Mouse (Mus musculus): ENCODE data around the gene Sept9. TPM values are rescaled to one million over a fixed set of nuclear protein-coding genes. Genes with fewer than 3 reads are reported as not detected.

Gene Sept9
- polyA plus RNA-seq, 1 experiment, result 41.4 TPM

DNA sequence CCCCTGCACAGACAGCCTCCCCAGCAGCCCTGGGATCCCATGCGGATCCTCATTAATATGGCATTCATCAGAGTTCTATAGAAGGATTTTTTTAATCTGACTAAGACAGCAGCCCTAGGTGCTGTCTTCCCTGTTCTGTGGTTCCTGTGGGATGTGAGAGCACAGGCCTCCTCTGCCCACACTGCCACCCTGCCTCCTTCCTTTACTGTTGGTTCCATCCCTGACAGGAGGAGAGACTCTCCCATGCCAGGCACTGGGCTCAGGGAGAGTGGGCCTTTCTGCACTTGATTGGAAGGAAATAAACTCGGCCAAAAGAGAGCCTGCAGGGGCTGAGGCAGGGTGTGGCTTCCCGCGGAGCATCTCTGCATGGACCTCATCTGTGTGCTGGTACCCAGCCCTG, 174.4 kb downstream of the Sept9 start:
- no peaks in the 10 kb centered on the region for H3K4me1 ChIP-seq (ENCODE audit: control insufficient read depth, insufficient read depth, low read length)
- WGBS, result 50% methylated on average over 4 of the region's 4 CpGs
- no peak for TF ChIP-seq POLR2A (IDR thresholded peaks at IDR 0.05; ENCODE audit: borderline replicate concordance, extremely low read depth, low read depth, low read length)
- no peak for TF ChIP-seq CTCF (IDR thresholded peaks at IDR 0.05; ENCODE audit: insufficient read depth, low read length)
- no peak overlapping the region for H3K4me3 ChIP-seq (replicated peaks; ENCODE audit: extremely low read depth, low read depth, low read length)
- DNase-seq, result no peak

DNA sequence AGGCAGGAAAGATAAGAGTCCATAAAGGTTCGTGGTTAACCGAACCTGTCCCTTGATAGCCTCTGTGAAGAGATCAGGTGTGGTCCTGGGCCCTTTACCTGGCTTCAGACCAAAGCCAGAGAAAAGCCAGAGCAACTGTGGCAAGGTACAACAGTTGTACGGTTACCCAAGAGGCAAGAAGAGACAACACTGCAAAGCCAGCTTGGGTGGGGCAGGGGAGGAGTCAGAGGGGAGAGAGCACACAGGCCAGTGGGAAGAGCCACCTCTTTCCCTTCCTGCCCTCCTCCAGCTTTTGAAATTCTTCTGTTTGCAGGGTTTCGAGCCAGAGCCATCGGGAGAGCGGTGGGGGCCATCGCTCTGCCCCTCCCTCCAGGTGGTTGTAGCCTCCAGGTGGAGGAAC, 174.8 kb downstream of the Sept9 start:
- no peak overlapping the region for H3K4me3 ChIP-seq (replicated peaks; ENCODE audit: extremely low read depth, low read depth, low read length)
- H3K4me1 ChIP-seq (ENCODE audit: control insufficient read depth, insufficient read depth, low read length), result no peaks in the 10 kb centered on the region
- TF ChIP-seq POLR2A (IDR thresholded peaks at IDR 0.05; ENCODE audit: borderline replicate concordance, extremely low read depth, low read depth, low read length) (no peak), CTCF (IDR thresholded peaks at IDR 0.05; ENCODE audit: insufficient read depth, low read length) (no peak)
- no peak for DNase-seq
- 51% methylated on average over 7 of the region's 7 CpGs for WGBS

DNA sequence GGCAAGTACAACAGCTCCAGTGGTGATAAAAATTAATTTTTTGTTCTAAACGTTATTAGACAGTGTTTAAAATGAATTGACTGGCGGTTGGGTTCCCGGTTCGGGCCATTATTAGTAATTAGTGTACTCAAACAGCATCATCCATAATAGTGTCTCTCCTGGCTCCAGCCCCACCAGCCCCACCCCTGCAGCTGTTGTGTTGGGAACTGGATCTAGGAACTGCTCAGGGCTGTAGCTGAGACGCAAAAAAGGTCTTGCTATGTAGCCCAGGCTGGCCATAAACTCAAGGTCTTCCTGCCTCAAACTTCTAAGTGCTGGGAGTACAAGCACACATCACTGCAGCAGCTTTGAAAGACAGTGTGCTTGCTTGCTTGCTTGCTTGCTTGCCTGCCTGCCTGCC, 180.3 kb downstream of the Sept9 start:
- H3K4me1 ChIP-seq (ENCODE audit: control insufficient read depth, insufficient read depth, low read length), result no peaks in the 10 kb centered on the region
- no peak overlapping the region for H3K4me3 ChIP-seq (replicated peaks; ENCODE audit: extremely low read depth, low read depth, low read length)
- WGBS, result 61% methylated on average over 5 of the region's 5 CpGs
- no peak for DNase-seq
- TF ChIP-seq CTCF (IDR thresholded peaks at IDR 0.05; ENCODE audit: insufficient read depth, low read length), result no peak
- no peak for TF ChIP-seq POLR2A (IDR thresholded peaks at IDR 0.05; ENCODE audit: borderline replicate concordance, extremely low read depth, low read depth, low read length)

DNA sequence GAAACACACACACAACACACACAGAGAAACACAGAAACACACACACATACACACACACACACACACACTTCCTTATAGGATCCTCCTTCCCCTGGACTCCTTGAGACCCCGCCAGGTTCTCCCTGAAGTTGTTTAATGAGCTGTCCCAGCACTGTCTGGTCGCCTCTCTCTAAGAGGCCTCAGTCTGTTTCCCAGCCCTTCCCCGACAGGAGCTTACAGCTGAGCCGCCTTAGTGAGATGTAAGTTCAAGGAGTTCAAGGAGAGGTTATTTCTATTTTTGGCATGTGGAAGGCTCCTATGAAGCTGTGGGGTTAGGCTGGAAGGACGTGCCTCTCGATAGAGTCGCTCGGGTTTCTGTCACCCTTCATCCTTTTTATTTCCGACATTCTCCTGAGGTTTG, 184.8 kb downstream of the Sept9 start:
- Histone ChIP-seq H3K4me1 (ENCODE audit: control insufficient read depth, insufficient read depth, low read length) (no peaks in the 10 kb centered on the region), H3K4me3 (replicated peaks; ENCODE audit: extremely low read depth, low read depth, low read length) (no peak overlapping the region)
- no peak for TF ChIP-seq CTCF (IDR thresholded peaks at IDR 0.05; ENCODE audit: insufficient read depth, low read length)
- no peak for TF ChIP-seq POLR2A (IDR thresholded peaks at IDR 0.05; ENCODE audit: borderline replicate concordance, extremely low read depth, low read depth, low read length)
- WGBS, result 15% methylated on average over 9 of the region's 9 CpGs
- no peak for DNase-seq

DNA sequence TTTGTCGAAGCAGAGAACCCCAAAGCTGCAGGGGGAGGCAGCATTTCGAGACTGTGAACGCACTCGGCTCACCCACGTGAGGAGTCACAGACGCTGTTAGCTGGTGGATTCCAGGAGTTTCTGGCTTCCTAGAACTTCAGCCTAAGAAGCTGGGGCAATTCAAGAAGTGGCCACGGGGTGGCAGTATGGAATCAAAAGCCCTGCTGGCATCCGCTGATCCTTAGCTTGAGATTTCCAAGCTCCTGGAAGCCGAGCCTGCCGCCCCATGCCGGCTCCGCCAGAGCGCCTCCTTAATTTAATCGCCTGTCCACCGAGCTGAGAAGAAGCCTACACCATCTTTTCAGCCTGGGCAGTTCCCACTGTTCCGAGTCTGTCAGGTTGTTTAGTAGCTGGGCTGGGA, 185.4 kb downstream of the Sept9 start:
- 2% methylated on average over 16 of the region's 16 CpGs for WGBS
- peak; percentile 89 for DNase-seq
- Histone ChIP-seq H3K4me1 (ENCODE audit: control insufficient read depth, insufficient read depth, low read length) (no peaks in the 10 kb centered on the region), H3K4me3 (replicated peaks; ENCODE audit: extremely low read depth, low read depth, low read length) (no peak overlapping the region)
- no peak for TF ChIP-seq POLR2A (IDR thresholded peaks at IDR 0.05; ENCODE audit: borderline replicate concordance, extremely low read depth, low read depth, low read length)
- TF ChIP-seq CTCF (IDR thresholded peaks at IDR 0.05; ENCODE audit: insufficient read depth, low read length), result peak; percentile 82

DNA sequence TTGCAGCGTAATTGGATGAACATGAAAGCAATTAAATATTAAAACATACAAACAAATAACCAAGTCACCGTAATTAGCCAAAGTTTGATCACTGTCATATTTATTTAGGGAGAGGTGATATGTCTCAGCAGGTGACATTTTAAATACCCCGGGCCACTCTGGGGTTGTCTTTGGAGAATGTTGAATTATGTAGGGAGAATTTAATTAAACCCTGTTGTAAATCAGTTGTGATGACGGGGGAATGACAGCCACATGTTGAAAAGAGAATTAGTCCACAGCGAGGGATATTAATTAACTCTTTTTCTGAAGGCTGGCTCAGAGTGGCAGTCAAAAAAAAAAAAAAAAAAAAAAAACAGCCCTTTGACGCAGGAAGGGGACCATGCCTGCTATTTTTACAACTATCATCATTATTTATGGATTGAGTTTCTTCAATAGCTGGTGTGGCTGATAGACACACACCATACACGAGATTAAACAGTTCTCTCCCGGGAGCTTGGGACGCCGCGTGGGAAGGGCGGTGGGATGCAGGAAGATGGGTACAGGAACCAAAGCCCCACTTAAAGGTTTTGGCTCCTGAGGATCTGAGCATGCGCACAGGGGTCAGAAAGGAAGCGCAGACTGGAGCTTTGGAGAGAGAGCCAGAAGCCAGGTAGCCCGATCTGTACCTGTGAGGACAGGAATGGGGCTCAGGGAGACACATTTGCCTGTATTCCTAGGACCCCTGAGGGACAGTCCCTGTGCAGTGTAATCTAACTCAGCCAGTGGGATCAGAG, 186.1 kb downstream of the Sept9 start:
- H3K4me3 ChIP-seq (replicated peaks; ENCODE audit: extremely low read depth, low read depth, low read length), result no peak overlapping the region
- DNase-seq, result no peak
- H3K4me1 ChIP-seq (ENCODE audit: control insufficient read depth, insufficient read depth, low read length), result no peaks in the 10 kb centered on the region
- TF ChIP-seq POLR2A (IDR thresholded peaks at IDR 0.05; ENCODE audit: borderline replicate concordance, extremely low read depth, low read depth, low read length) (no peak), CTCF (IDR thresholded peaks at IDR 0.05; ENCODE audit: insufficient read depth, low read length) (no peak)
- WGBS, result 50% methylated on average over 15 of the region's 15 CpGs

DNA sequence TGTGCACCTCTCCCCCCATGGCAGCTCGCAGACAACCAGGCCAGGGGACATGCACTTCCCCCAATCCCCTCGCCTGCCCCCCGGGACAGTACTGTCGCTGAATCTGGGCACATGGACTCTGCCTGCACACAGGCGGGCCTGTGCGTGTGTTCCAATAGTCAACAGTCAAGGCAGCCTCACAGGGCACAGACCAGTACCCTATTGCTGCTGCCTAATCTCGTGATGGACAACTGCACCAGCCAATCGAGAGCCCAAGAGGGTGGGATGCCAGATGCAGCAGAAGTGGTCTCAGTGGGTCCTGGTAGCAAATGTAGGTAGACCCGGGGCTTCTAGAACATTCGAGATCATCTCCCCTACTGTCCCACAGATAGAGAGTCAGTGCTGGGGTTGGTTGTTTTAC, 187.8 kb downstream of the Sept9 start:
- no peaks in the 10 kb centered on the region for H3K4me1 ChIP-seq (ENCODE audit: control insufficient read depth, insufficient read depth, low read length)
- WGBS, result 77% methylated on average over 10 of the region's 10 CpGs
- no peak for TF ChIP-seq POLR2A (IDR thresholded peaks at IDR 0.05; ENCODE audit: borderline replicate concordance, extremely low read depth, low read depth, low read length)
- TF ChIP-seq CTCF (IDR thresholded peaks at IDR 0.05; ENCODE audit: insufficient read depth, low read length), result no peak
- DNase-seq, result no peak
- H3K4me3 ChIP-seq (replicated peaks; ENCODE audit: extremely low read depth, low read depth, low read length), result no peak overlapping the region

DNA sequence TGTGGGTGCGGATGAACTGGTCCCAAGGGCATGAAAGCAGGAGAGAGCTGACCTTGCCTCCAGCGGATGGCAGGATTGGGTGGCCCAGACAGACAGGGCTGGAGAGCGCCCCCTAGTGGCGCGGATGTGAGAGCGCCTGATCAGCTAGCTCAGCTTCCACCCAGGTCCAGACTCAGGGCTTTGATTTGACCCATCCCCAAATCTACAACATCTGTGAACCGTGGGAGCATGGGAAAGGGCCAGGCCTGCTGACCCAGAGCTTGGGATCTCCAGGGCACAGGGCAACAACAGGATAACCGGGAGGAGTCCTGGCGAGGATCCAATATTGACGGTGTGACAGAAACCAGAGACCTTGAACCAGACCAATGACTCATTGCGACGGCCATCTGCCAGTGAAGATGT, 190.5 kb downstream of the Sept9 start:
- DNase-seq, result peak; percentile 39
- Histone ChIP-seq H3K4me3 (replicated peaks; ENCODE audit: extremely low read depth, low read depth, low read length) (no peak overlapping the region), H3K4me1 (ENCODE audit: control insufficient read depth, insufficient read depth, low read length) (no peaks in the 10 kb centered on the region)
- peak; percentile 78 for TF ChIP-seq CTCF (IDR thresholded peaks at IDR 0.05; ENCODE audit: insufficient read depth, low read length)
- no peak for TF ChIP-seq POLR2A (IDR thresholded peaks at IDR 0.05; ENCODE audit: borderline replicate concordance, extremely low read depth, low read depth, low read length)
- 16% methylated on average over 12 of the region's 12 CpGs for WGBS

DNA sequence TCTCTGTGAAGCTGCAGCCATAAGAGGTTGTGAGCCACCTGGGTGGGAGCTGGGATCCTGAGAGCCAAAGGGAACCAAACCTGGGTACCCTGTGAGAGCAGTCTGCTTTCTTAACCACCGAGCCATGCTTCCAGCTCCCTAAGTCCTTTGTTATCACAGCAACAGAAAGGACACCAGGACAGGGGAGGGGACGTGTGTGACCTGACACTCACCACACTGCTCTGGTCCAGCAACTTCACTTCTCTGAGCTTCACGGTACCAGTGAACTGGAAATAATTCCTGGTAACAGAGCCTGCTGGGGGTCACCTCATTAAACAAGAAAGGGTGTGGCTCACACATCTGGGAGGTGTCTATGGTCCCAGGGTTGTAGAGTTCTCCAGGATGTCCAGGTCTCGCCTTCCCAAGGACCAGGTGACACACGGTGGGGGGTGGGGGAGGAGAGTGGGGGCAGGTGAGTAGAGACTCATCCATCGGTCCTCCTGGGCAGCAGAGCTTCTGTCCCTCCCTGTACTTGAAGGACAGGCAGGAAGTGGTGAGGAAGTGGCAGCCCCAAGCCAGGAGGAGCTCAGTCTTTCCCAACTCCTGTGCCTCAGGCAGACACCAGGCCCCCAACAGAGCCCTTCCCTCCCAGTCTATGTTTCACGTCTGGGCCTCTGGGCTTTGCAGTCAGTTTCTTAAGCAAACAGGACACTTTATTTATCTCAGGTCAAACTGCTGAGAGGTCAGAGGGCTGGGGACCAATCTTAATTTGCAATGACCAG, 191.5 kb downstream of the Sept9 start:
- TF ChIP-seq CTCF (IDR thresholded peaks at IDR 0.05; ENCODE audit: insufficient read depth, low read length), result no peak
- no peak for TF ChIP-seq POLR2A (IDR thresholded peaks at IDR 0.05; ENCODE audit: borderline replicate concordance, extremely low read depth, low read depth, low read length)
- Histone ChIP-seq H3K4me3 (replicated peaks; ENCODE audit: extremely low read depth, low read depth, low read length) (no peak overlapping the region), H3K4me1 (ENCODE audit: control insufficient read depth, insufficient read depth, low read length) (no peaks in the 10 kb centered on the region)
- 35% methylated on average over 7 of the region's 7 CpGs for WGBS
- no peak for DNase-seq

DNA sequence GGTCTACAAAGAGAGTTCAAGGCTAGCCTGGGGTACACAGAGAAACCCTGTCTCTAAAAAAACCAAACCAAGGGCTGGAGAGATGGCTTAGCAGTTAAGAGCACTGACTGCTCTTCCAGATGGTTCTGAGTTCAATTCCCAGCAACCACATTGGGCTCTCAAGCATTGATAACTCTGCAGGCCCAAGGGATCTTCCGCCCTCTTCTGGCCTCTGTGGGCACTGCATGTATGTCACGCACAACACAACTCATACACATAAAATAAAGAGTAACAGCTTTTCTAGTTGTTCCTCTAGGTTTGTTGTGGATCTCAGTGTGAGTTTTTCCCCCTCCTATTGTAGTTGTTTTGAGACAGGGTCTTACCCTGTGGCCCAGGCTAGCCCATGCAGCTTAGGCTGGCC, 192.8 kb downstream of the Sept9 start:
- no peaks in the 10 kb centered on the region for H3K4me1 ChIP-seq (ENCODE audit: control insufficient read depth, insufficient read depth, low read length)
- WGBS, result 87% methylated on average over 2 of the region's 2 CpGs
- DNase-seq, result no peak

More for the DNA sequence above, 192.8 kb downstream of the Sept9 start:
- no peak overlapping the region for H3K4me3 ChIP-seq (replicated peaks; ENCODE audit: extremely low read depth, low read depth, low read length)
- TF ChIP-seq POLR2A (IDR thresholded peaks at IDR 0.05; ENCODE audit: borderline replicate concordance, extremely low read depth, low read depth, low read length) (no peak), CTCF (IDR thresholded peaks at IDR 0.05; ENCODE audit: insufficient read depth, low read length) (peak; percentile 53)

All from lung, adult 2 months (tissue).